37 mouse cellular contexts compared by ENCODE assay signal in genomic region chr2:65346037-65346436, GRCm38 (mm10). TPM values are rescaled to one million over a fixed set of nuclear protein-coding genes. Genes with fewer than 3 reads are reported as not detected.
"Had no signal": no experiment of that assay in that cellular context is flagged by ENCODE, and none has a peak within 500 bp of the region (broad histone marks: within the 10 kb centered on the region; RNA-seq: fewer than 3 reads in every experiment).

No protein-coding gene starts in this region.

- H3K4me2 ChIP-seq: limb, embryonic 12.5 days; limb, embryonic 13.5 days; limb, embryonic 15.5 days; liver, embryonic 11.5 days; liver, embryonic 12.5 days; liver, embryonic 13.5 days; liver, embryonic 15.5 days; lung, embryonic 14.5 days; lung, embryonic 15.5 days; midbrain, embryonic 11.5 days; midbrain, embryonic 12.5 days; midbrain, embryonic 13.5 days; midbrain, embryonic 15.5 days; neural tube, embryonic 12.5 days had no signal

- H3K4me3 ChIP-seq: limb, embryonic 10.5 days; limb, embryonic 12.5 days; limb, embryonic 13.5 days; limb, embryonic 15.5 days; liver, embryonic 12.5 days; liver, embryonic 13.5 days; liver, embryonic 15.5 days; lung, embryonic 15.5 days; megakaryocyte, embryonic 14.5 days; midbrain, embryonic 10.5 days; midbrain, embryonic 12.5 days; midbrain, embryonic 13.5 days; midbrain, embryonic 15.5 days; myocyte; neural tube, embryonic 12.5 days had no signal

- H3K27ac ChIP-seq: limb, embryonic 10.5 days; limb, embryonic 12.5 days; limb, embryonic 13.5 days; limb, embryonic 15.5 days; liver, embryonic 12.5 days; liver, embryonic 13.5 days; liver, embryonic 14.5 days; liver, embryonic 15.5 days; lung, embryonic 15.5 days; macrophage; midbrain, embryonic 10.5 days; midbrain, embryonic 12.5 days; midbrain, embryonic 13.5 days; midbrain, embryonic 15.5 days; neural tube, embryonic 12.5 days had no signal

- H3K9ac ChIP-seq: limb, embryonic 12.5 days; limb, embryonic 13.5 days; limb, embryonic 15.5 days; liver, embryonic 12.5 days; liver, embryonic 13.5 days; liver, embryonic 14.5 days; liver, embryonic 15.5 days; liver, postnatal 0 days; lung, embryonic 14.5 days; lung, embryonic 15.5 days; midbrain, embryonic 12.5 days; midbrain, embryonic 13.5 days; midbrain, embryonic 15.5 days; neural tube, embryonic 12.5 days had no signal

- ATAC-seq: liver, embryonic 12.5 days; liver, postnatal 0 days; lung, postnatal 0 days; midbrain, embryonic 13.5 days; midbrain, embryonic 15.5 days; midbrain, embryonic 16.5 days had no signal

- DNase-seq: left cerebral cortex, postnatal 4 days; liver; liver, embryonic 13.5 days; liver, postnatal 0 days; lung, adult 18-20 months; lung, adult 2 months; lung, embryonic 14.5 days; lung, postnatal 10 days; lung, postnatal 14 days; lung, postnatal 36 days; midbrain, embryonic 14.5 days had no signal

- H3K27me3 ChIP-seq: limb, embryonic 12.5 days; limb, embryonic 13.5 days; limb, embryonic 15.5 days; liver, embryonic 12.5 days; liver, embryonic 13.5 days; liver, embryonic 15.5 days; lung, embryonic 15.5 days; megakaryocyte, embryonic 14.5 days; midbrain, embryonic 12.5 days; midbrain, embryonic 13.5 days; midbrain, embryonic 15.5 days; neural tube, embryonic 12.5 days had no signal

- H3K36me3 ChIP-seq: limb, embryonic 10.5 days; limb, embryonic 12.5 days; limb, embryonic 13.5 days; limb, embryonic 15.5 days; liver, embryonic 12.5 days; liver, embryonic 13.5 days; liver, embryonic 15.5 days; lung, embryonic 15.5 days; midbrain, embryonic 10.5 days; midbrain, embryonic 12.5 days; midbrain, embryonic 13.5 days; midbrain, embryonic 15.5 days; neural tube, embryonic 12.5 days had no signal

- H3K9me3 ChIP-seq: limb, embryonic 10.5 days; limb, embryonic 12.5 days; limb, embryonic 13.5 days; limb, embryonic 15.5 days; liver, embryonic 12.5 days; liver, embryonic 13.5 days; liver, embryonic 15.5 days; lung, embryonic 15.5 days; megakaryocyte, embryonic 14.5 days; midbrain, embryonic 10.5 days; midbrain, embryonic 12.5 days; midbrain, embryonic 13.5 days; midbrain, embryonic 15.5 days; neural tube, embryonic 12.5 days had no signal

- H3K4me1 ChIP-seq: limb, embryonic 12.5 days; limb, embryonic 13.5 days; limb, embryonic 15.5 days; liver, embryonic 12.5 days; liver, embryonic 13.5 days; liver, embryonic 15.5 days; lung, embryonic 15.5 days; midbrain, embryonic 12.5 days; neural tube, embryonic 12.5 days had no signal

RNA-seq across cellular contexts. Expression of gene Slc38a11, which starts 17.8 kb away (rescaled TPM):
- total RNA-seq: megakaryocyte progenitor cell, adult 5-6 weeks; megakaryocyte, adult 5-6 weeks; megakaryocyte-erythroid progenitor cell, adult 5-6 weeks; monocyte, adult 5-6 weeks had no signal
- polyA plus RNA-seq: limb, embryonic 10.5 days; liver, adult 2 months; liver, embryonic 11.5 days; liver, embryonic 12.5 days; liver, embryonic 13.5 days; liver, embryonic 14.5 days; liver, embryonic 15.5 days; lung, embryonic 14.5 days; lung, embryonic 16.5 days; macrophage; myocyte had no signal
